Mouse (Mus musculus) heart, embryonic 15.5 days (tissue): ENCODE results near the gene Sft2d2. TPM values are rescaled to one million over a fixed set of nuclear protein-coding genes. Genes with fewer than 3 reads are reported as not detected.

Source experiments
- ATAC-seq: fragments of 200-750 bp; cut with Nextera tagmentation; replicated peaks from 2 replicates; pipeline ENCODE4 v1.8.0; 2017; ENCODE audit warnings: low read depth, moderate TSS enrichment; ENCODE audit not compliant: insufficient number of reproducible peaks, insufficient read depth, low FRiP score
- H3K27ac ChIP-seq: fragments of 300-500 bp; sonication (generic); 2 replicates; pipeline ENCODE4 v1.5.1; 2015; ENCODE audit warnings: mild to moderate bottlenecking, inconsistent platforms
- H3K27me3 ChIP-seq: fragments of 300-500 bp; sonication (generic); 2 replicates; pipeline ENCODE4 v1.6.1; 2015; ENCODE audit warnings: inconsistent platforms
- H3K36me3 ChIP-seq: fragments of 300-500 bp; sonication (generic); 2 replicates; pipeline ENCODE4 v1.6.1; 2015; ENCODE audit warnings: mild to moderate bottlenecking, inconsistent platforms
- H3K4me1 ChIP-seq: fragments of 300-500 bp; sonication (generic); replicated peaks from 2 replicates; pipeline ENCODE4 v1.6.1; 2015; ENCODE audit warnings: inconsistent platforms
- H3K4me2 ChIP-seq: fragments of 300-500 bp; sonication (generic); 2 replicates; pipeline ENCODE4 v1.6.1; 2015; ENCODE audit warnings: inconsistent platforms, mild to moderate bottlenecking, moderate library complexity
- H3K4me3 ChIP-seq: fragments of 300-500 bp; sonication (generic); 2 replicates; pipeline ENCODE4 v1.5.1; 2015; ENCODE audit warnings: mild to moderate bottlenecking, inconsistent platforms
- H3K9ac ChIP-seq: fragments of 300-500 bp; sonication (generic); 2 replicates; pipeline ENCODE4 v1.6.1; 2015; ENCODE audit warnings: mild to moderate bottlenecking, inconsistent platforms
- H3K9me3 ChIP-seq: fragments of 300-500 bp; sonication (generic); replicated peaks from 2 replicates; pipeline ENCODE4 v1.6.1; 2016; ENCODE audit warnings: inconsistent platforms
- WGBS: fragments of 180-500 bp; shearing (Covaris S2); methylation state at CpG from one replicate; pipeline ENCODE4 v1.1.7; 2015; ENCODE audit warnings: mixed read lengths; 5-methylcytosine and 5-hydroxymethylcytosine counted together
- polyA plus RNA-seq: library from polyadenylated mRNA; unstranded; fragments of >200 nt; fragmentation: Nextera tagmentation; extraction: Ambion mirVana; gene quantifications from 2 replicates; pipeline ENCODE4 v1.2.1, GENCODE M21; 2015

Gene Sft2d2
- polyA plus RNA-seq, 1 experiment from 2014 or later, result 17.3 TPM

- ATAC-seq, result no peak
- H3K36me3 ChIP-seq, result no peaks in the 10 kb centered on the region
- no peaks in the 10 kb centered on the region for H3K27me3 ChIP-seq
- peak overlapping the region; percentile 81 for H3K27ac ChIP-seq
- no peak overlapping the region for H3K9ac ChIP-seq
- no peaks in the 10 kb centered on the region for H3K9me3 ChIP-seq
- WGBS, result 86% methylated on average over 10 of the region's 10 CpGs
- peak overlapping the region; percentile 30; the same call in 1 of the 2 replicates for H3K4me2 ChIP-seq
- 0 out of 2 replicates have a peak overlapping the region, but pooled peaks have one; percentile 5 for H3K4me3 ChIP-seq
- peaks cover 29% of the 10 kb centered on the region for H3K4me1 ChIP-seq
Measured at GRCm38 (mm10) chr1:165190571-165191273, 3.5 kb downstream of the Sft2d2 start.

- no peak overlapping the region for H3K4me3 ChIP-seq
- H3K9ac ChIP-seq, result no peak overlapping the region
- H3K4me2 ChIP-seq, result no peak overlapping the region
- ATAC-seq, result no peak
- WGBS, result 71% methylated on average over 6 of the region's 6 CpGs
- peaks cover 29% of the 10 kb centered on the region for H3K4me1 ChIP-seq
- no peak overlapping the region for H3K27ac ChIP-seq
- H3K27me3 ChIP-seq, result no peaks in the 10 kb centered on the region
- no peaks in the 10 kb centered on the region for H3K36me3 ChIP-seq
- H3K9me3 ChIP-seq, result no peaks in the 10 kb centered on the region
Measured at GRCm38 (mm10) chr1:165190068-165190467, 4.2 kb downstream of the Sft2d2 start.

- Histone ChIP-seq H3K27ac (no peak overlapping the region), H3K4me1 (peaks cover 33% of the 10 kb centered on the region)
- ATAC-seq, result no peak
Measured at GRCm38 (mm10) chr1:165188806-165189580, 5.2 kb downstream of the Sft2d2 start.

GRCm38 (mm10) chr1:165187357-165187756 is 6.9 kb downstream of the Sft2d2 start:
- H3K4me2 ChIP-seq, result no peak overlapping the region
- H3K27me3 ChIP-seq, result no peaks in the 10 kb centered on the region
- no peak for ATAC-seq
- no peak overlapping the region for H3K9ac ChIP-seq
- no peak overlapping the region for H3K4me3 ChIP-seq
- H3K4me1 ChIP-seq, result peaks cover 22% of the 10 kb centered on the region
- no peaks in the 10 kb centered on the region for H3K9me3 ChIP-seq
- peaks cover 16% of the 10 kb centered on the region; the same call in 1 of the 2 replicates for H3K36me3 ChIP-seq
- WGBS, result 70% methylated on average over 5 of the region's 5 CpGs
- no peak overlapping the region for H3K27ac ChIP-seq

More at GRCm38 (mm10) chr1:165188806-165189580, 5.2 kb downstream of the Sft2d2 start:
- Histone ChIP-seq H3K4me3 (no peak overlapping the region), H3K9me3 (no peaks in the 10 kb centered on the region), H3K36me3 (0 out of 2 replicates have a peak, but pooled peaks cover 6% of the 10 kb centered on the region), H3K9ac (no peak overlapping the region), H3K27me3 (no peaks in the 10 kb centered on the region), H3K4me2 (no peak overlapping the region)
- WGBS, result 73% methylated on average over 9 of the region's 10 CpGs

GRCm38 (mm10) chr1:165186491-165186890 is 7.7 kb downstream of the Sft2d2 start:
- no peak overlapping the region for H3K9ac ChIP-seq
- no peaks in the 10 kb centered on the region for H3K27me3 ChIP-seq
- peaks cover 21% of the 10 kb centered on the region for H3K4me1 ChIP-seq
- H3K27ac ChIP-seq, result no peak overlapping the region
- no peak overlapping the region for H3K4me3 ChIP-seq
- ATAC-seq, result no peak
- no peak overlapping the region for H3K4me2 ChIP-seq
- peaks cover 23% of the 10 kb centered on the region for H3K36me3 ChIP-seq
- no peaks in the 10 kb centered on the region for H3K9me3 ChIP-seq
- WGBS, result 77% methylated on average over 12 of the region's 12 CpGs

- Histone ChIP-seq H3K27ac (no peak overlapping the region), H3K4me2 (no peak overlapping the region), H3K4me3 (no peak overlapping the region), H3K9ac (no peak overlapping the region), H3K36me3 (peaks cover 28% of the 10 kb centered on the region), H3K27me3 (no peaks in the 10 kb centered on the region), H3K9me3 (no peaks in the 10 kb centered on the region), H3K4me1 (peaks cover 13% of the 10 kb centered on the region)
- 57% methylated on average over 7 of the region's 7 CpGs for WGBS
- no peak for ATAC-seq
Measured at GRCm38 (mm10) chr1:165185116-165185515, 9.1 kb downstream of the Sft2d2 start.

GRCm38 (mm10) chr1:165184178-165184577 is 10.1 kb downstream of the Sft2d2 start:
- H3K4me3 ChIP-seq, result no peak overlapping the region
- 91% methylated on average over 3 of the region's 3 CpGs for WGBS
- peaks cover 28% of the 10 kb centered on the region for H3K36me3 ChIP-seq
- H3K9me3 ChIP-seq, result no peaks in the 10 kb centered on the region
- no peak overlapping the region for H3K9ac ChIP-seq
- peaks cover 11% of the 10 kb centered on the region for H3K4me1 ChIP-seq
- no peak overlapping the region for H3K27ac ChIP-seq
- H3K27me3 ChIP-seq, result no peaks in the 10 kb centered on the region
- no peak overlapping the region for H3K4me2 ChIP-seq
- no peak for ATAC-seq

- ATAC-seq, result no peak
- peaks cover 36% of the 10 kb centered on the region for H3K36me3 ChIP-seq
- H3K4me1 ChIP-seq, result peaks cover 10% of the 10 kb centered on the region
- no peaks in the 10 kb centered on the region for H3K9me3 ChIP-seq
- 70% methylated on average over 6 of the region's 6 CpGs for WGBS
- no peak overlapping the region for H3K4me3 ChIP-seq
- no peak overlapping the region for H3K27ac ChIP-seq
- no peak overlapping the region for H3K9ac ChIP-seq
- H3K4me2 ChIP-seq, result no peak overlapping the region
- H3K27me3 ChIP-seq, result no peaks in the 10 kb centered on the region
Measured at GRCm38 (mm10) chr1:165183400-165183799, 10.8 kb downstream of the Sft2d2 start.

- Histone ChIP-seq H3K4me1 (no peaks in the 10 kb centered on the region), H3K36me3 (peaks cover 47% of the 10 kb centered on the region), H3K9me3 (no peaks in the 10 kb centered on the region), H3K4me3 (no peak overlapping the region), H3K9ac (no peak overlapping the region), H3K27ac (no peak overlapping the region), H3K4me2 (no peak overlapping the region), H3K27me3 (no peaks in the 10 kb centered on the region)
- WGBS, result 80% methylated on average over 5 of the region's 5 CpGs
- ATAC-seq, result no peak
Measured at GRCm38 (mm10) chr1:165179321-165179720, 14.9 kb downstream of the Sft2d2 start.

- H3K4me2 ChIP-seq, result no peak overlapping the region
- 70% methylated on average over 6 of the region's 6 CpGs for WGBS
- no peak overlapping the region for H3K4me3 ChIP-seq
- H3K27me3 ChIP-seq, result no peaks in the 10 kb centered on the region
- H3K9me3 ChIP-seq, result no peaks in the 10 kb centered on the region
- peaks cover 38% of the 10 kb centered on the region for H3K36me3 ChIP-seq
- ATAC-seq, result no peak
- no peak overlapping the region for H3K9ac ChIP-seq
- H3K4me1 ChIP-seq, result no peaks in the 10 kb centered on the region
- no peak overlapping the region for H3K27ac ChIP-seq
Measured at GRCm38 (mm10) chr1:165178075-165178474, 16.2 kb downstream of the Sft2d2 start.

GRCm38 (mm10) chr1:165174059-165174616 is 20.1 kb downstream of the Sft2d2 start:
- Histone ChIP-seq H3K4me1 (no peaks in the 10 kb centered on the region), H3K4me3 (no peak overlapping the region), H3K4me2 (no peak overlapping the region), H3K9ac (no peak overlapping the region), H3K27me3 (no peaks in the 10 kb centered on the region), H3K36me3 (peaks cover 21% of the 10 kb centered on the region), H3K27ac (no peak overlapping the region), H3K9me3 (no peaks in the 10 kb centered on the region)
- 59% methylated on average over 7 of the region's 9 CpGs for WGBS
- ATAC-seq, result no peak
